Mouse (Mus musculus) E14TG2a.4 (cell line): ENCODE results near the gene Rnf157.
A peak's percentile ranks its signal among the peaks of the same experiment; 100 is the strongest.

ENCODE experiments used
- H3K27me3 ChIP-seq: 2 replicates; pipeline ENCODE4 v1.6.1; 2014; ENCODE audit warnings: low read length, control low read depth; ENCODE audit not compliant: insufficient read depth
- H3K36me3 ChIP-seq: 2 replicates; pipeline ENCODE4 v1.6.1; 2014; ENCODE audit warnings: low read length, control low read depth; ENCODE audit not compliant: insufficient read depth
- H3K4me1 ChIP-seq: replicated peaks from 2 replicates; pipeline ENCODE4 v1.6.1; 2014; ENCODE audit warnings: low read depth, low read length, control low read depth
- H3K4me3 ChIP-seq: replicated peaks from 2 replicates; pipeline ENCODE4 v1.5.1; 2014; ENCODE audit warnings: mild to moderate bottlenecking, low read length
- H3K9me3 ChIP-seq: 2 replicates; pipeline ENCODE4 v1.6.1; 2014; ENCODE audit warnings: low read length, control low read depth
- CTCF ChIP-seq: conservative IDR thresholded peaks from 2 replicates; pipeline ENCODE4 v1.5.1; 2014; ENCODE audit warnings: low read length
- NANOG ChIP-seq: IDR thresholded peaks from 2 replicates; pipeline ENCODE4 v1.6.1; 2014; ENCODE audit warnings: borderline replicate concordance, low read length, mixed read lengths
- POU5F1 ChIP-seq: IDR thresholded peaks from 2 replicates; pipeline ENCODE4 v1.6.1; 2014; ENCODE audit warnings: low read length, borderline replicate concordance

Gene Rnf157

DNA sequence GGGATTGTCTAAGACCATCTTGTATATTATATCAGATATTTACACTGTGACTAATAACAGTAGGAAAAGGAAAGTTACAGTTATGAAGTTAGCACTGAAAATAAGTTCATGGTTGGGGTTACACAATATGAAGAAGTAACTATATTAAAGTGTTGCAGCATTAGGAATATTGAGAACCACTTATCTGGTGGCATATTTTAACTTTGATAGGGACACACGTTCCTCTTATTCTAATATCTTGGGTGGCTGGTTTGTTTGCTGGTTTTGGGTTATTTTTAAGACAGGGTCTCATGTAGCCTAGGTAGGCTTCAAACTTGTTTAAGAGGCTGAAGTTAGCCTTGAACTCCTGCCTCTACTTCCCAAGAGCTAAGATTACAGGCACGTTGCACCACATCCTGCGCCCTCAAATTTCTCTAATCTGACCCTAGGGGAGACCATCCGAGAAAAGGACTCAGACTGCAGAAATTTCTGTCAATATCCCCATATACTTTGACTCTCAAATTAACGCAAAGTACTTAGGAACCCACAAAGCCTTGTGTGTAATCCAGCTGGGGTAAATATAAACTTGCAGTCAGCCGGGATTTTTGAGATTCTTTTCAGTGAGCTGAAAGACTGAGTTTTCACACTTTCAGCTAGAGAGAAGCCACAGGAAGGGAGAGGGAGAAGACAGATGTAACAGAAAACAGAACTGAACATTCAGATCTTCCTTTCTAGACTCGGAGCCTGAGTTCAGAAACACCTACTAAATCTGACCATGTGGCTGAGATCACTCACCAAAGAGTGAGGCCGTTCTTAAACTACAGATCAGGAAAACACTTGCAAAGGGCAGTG is 15.1 kb downstream of the Rnf157 start:
- no peaks in the 10 kb centered on the region for H3K27me3 ChIP-seq
- H3K4me3 ChIP-seq, result no peak overlapping the region
- peaks cover 21% of the 10 kb centered on the region for H3K4me1 ChIP-seq
- H3K36me3 ChIP-seq, result no peaks in the 10 kb centered on the region; the same call in 1 of the 2 replicates
- TF ChIP-seq CTCF (no peak), POU5F1 (no peak), NANOG (no peak)
- H3K9me3 ChIP-seq, result no peaks in the 10 kb centered on the region

DNA sequence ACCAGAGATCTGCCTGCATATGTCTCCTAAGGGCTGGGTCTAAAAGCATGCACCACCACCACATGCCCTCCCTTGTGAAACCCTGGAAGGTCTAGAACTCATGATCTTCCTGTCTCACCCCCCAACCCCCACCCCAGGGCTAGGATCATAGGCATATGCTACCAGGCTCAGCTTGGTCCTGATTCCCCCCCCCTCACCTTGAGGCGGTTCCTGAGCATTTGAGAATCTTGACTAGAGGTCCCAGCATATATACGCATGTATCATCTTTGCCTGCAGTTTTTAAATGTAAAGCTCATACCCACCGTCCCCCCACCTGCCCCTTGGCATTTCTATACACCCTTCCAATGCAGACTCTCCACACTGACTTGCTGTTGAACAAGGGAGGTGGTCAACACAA is 15.9 kb downstream of the Rnf157 start:
- Histone ChIP-seq H3K4me1 (peaks cover 21% of the 10 kb centered on the region), H3K36me3 (no peaks in the 10 kb centered on the region; the same call in 1 of the 2 replicates), H3K9me3 (no peaks in the 10 kb centered on the region), H3K4me3 (no peak overlapping the region), H3K27me3 (no peaks in the 10 kb centered on the region)
- TF ChIP-seq CTCF, result no peak
- no peak for TF ChIP-seq POU5F1
- TF ChIP-seq NANOG, result no peak

DNA sequence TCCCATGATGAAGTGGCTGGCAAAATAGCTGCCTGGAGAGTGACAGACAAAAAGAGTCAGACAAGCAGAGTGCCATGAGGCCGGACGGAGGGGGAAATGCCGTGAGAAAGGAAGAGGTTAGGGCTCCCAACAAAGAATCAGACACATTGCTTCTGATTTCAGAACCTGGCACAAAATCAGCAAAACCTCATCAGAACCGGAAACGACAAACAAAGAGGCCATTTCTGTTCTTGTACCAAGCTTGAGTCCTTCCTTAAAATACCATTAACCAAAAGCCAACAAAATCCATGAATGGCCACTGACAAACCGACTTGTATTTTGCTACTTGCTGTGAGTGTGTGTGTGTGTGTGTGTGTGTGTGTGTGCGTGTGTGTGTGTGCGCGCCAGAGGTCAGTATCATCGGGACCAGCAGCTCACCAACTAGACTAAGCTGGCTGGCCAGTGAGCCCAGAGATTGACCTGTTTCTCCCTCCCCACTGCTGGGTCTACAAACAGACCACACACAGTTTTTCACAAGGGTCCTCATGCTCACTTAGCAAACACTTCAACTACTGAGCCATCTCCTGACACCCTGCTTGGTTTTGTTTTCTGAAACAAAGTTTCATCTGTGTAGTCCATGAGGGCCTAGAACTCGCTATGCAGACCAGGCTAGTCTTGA is 16.4 kb downstream of the Rnf157 start:
- TF ChIP-seq NANOG (no peak), POU5F1 (no peak), CTCF (no peak)
- Histone ChIP-seq H3K27me3 (no peaks in the 10 kb centered on the region), H3K36me3 (no peaks in the 10 kb centered on the region; the same call in 1 of the 2 replicates), H3K9me3 (no peaks in the 10 kb centered on the region), H3K4me1 (peaks cover 21% of the 10 kb centered on the region), H3K4me3 (no peak overlapping the region)

DNA sequence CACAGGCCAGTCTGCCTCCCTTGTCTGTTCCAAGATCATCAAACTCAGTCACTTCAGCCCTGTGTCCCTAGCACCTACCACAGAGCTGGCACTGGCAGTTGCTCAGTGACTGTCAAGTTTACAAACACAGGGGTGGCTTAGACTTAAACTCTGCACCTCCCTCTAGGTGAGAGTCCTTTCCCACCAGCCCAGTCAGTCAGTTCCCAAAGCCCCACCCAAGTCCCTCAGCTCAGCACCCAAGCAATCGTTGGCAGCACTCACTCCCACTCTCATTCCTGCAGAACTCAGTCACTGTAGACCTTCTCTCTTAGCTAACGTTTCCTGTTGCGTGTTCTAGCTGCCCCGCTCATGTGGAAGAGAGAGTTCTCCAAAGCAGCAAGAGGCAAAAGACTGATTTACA is 18.1 kb downstream of the Rnf157 start:
- H3K36me3 ChIP-seq, result no peaks in the 10 kb centered on the region; the same call in 1 of the 2 replicates
- no peaks in the 10 kb centered on the region for H3K27me3 ChIP-seq
- H3K4me3 ChIP-seq, result no peak overlapping the region
- no peaks in the 10 kb centered on the region for H3K9me3 ChIP-seq
- H3K4me1 ChIP-seq, result peaks cover 17% of the 10 kb centered on the region
- TF ChIP-seq CTCF (no peak), POU5F1 (no peak), NANOG (no peak)

DNA sequence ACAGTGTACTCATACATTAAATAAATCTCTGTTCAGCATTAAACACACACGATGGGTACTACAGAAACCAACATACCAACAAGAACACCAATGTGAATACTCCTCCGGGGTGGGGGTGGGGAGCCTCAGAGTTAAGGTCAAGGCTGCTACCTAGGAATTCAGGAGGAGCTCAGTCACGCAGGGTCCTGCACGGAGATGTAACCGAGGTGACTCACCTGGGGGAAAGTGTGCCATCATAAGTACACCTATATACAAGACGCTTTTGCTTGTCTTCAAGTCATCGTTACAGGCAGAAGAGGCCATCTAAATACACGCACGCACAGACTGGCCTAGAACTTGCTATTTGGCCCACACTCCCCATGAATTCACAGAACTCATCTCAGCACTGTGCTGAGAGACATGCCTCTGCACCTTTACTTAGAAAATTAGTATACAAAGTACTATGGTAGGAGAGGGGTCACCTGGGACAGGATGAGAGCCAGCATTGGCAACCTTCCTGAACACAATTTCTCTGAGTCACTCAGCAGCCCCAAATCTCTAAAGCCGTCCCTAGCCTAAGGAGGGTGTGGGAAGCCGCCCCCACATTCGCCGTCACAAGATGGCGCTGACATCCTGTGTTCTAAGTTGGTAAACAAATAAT is 23.9 kb downstream of the Rnf157 start:
- no peak overlapping the region for H3K4me3 ChIP-seq
- no peaks in the 10 kb centered on the region; the same call in 1 of the 2 replicates for H3K27me3 ChIP-seq
- no peak for TF ChIP-seq NANOG
- no peak for TF ChIP-seq POU5F1
- no peak for TF ChIP-seq CTCF
- H3K36me3 ChIP-seq, result no peaks in the 10 kb centered on the region
- H3K4me1 ChIP-seq, result peaks cover 41% of the 10 kb centered on the region
- H3K9me3 ChIP-seq, result no peaks in the 10 kb centered on the region

DNA sequence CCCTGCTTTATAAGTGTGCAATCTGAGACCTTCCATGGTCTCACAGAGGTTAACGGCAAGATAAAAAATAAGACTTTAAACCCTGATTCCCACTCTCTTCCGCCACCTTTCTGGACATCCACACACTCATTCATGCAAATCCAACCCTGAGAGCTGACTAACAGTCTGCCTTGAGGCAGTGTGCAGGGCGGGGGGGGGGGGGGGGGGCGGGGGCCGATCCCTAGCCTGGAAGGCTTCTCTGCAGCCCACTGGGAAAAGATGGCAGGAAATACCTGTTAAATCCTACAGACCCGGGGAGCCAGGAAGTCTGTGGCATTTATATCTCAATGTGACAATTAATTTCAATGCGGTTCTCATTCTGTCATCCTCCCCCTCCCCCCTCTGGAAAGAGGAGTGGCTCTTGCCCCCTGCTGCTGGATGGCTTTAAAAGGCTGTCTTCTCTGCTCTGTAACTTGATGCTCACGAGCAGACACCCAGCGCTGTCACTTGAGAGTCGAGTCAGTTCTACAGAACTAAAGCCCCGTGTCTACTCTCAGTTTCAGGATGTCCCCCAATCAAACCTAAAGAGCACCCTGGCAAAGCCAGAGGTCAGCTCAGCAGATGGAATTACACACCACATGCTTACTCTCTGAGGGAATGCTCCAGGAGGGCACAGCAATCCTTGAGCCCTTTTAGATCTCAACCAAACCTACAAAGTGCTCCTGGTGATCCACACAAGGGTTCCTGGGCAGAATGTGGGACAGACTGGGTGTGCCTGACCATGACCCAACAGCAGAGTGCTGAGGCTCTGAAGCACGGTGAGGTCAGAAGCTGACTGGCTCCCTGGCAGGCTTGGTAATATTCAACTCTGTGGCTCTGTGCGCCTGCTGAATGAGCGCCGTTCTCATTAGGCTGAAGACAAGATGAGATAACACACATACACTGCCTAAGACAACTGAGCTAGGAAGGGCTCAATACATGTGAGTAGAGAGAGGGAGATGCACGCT is 25.5 kb downstream of the Rnf157 start:
- Histone ChIP-seq H3K36me3 (no peaks in the 10 kb centered on the region), H3K4me3 (peak overlapping the region; percentile 35), H3K9me3 (no peaks in the 10 kb centered on the region), H3K27me3 (no peaks in the 10 kb centered on the region; the same call in 1 of the 2 replicates), H3K4me1 (peaks cover 49% of the 10 kb centered on the region)
- no peak for TF ChIP-seq POU5F1
- no peak for TF ChIP-seq NANOG
- no peak for TF ChIP-seq CTCF

DNA sequence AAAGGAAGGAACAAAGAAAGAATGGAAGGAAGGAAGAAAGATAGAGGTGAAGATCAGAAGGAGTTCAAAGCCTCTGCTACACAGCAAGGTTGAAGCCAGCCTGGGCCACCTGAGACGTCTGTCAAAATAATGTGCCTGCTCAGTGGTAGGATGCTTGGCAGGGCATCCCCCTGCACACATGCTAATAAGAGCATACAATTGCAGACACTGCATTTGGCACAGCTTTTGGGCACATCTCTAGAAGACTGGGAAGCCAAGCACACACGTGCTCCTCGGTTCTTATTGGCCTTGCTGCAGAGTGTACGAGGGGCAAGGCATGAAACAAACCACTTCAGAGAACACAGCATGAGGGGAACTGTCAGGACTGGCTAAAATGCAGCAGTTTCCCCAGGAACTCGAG is 26.8 kb downstream of the Rnf157 start:
- Histone ChIP-seq H3K4me1 (peaks cover 52% of the 10 kb centered on the region), H3K9me3 (no peaks in the 10 kb centered on the region), H3K27me3 (no peaks in the 10 kb centered on the region; the same call in 1 of the 2 replicates), H3K4me3 (no peak overlapping the region), H3K36me3 (no peaks in the 10 kb centered on the region)
- TF ChIP-seq NANOG, result no peak
- no peak for TF ChIP-seq POU5F1
- TF ChIP-seq CTCF, result no peak
